Mouse (Mus musculus) lung, postnatal 0 days (tissue): ENCODE measurements around the gene Lhfp. TPM values are rescaled to one million over a fixed set of nuclear protein-coding genes. Genes with fewer than 3 reads are reported as not detected.

Experiments used
- ATAC-seq: fragments of 200-750 bp; cut with Nextera tagmentation; 2 replicates; pipeline ENCODE4 v1.8.0; 2017; ENCODE audit warnings: moderate library complexity
- DNase-seq: peaks from one replicate; pipeline ENCODE4 v3.0.0-alpha.2; 2016; ENCODE audit warnings: low spot score
- H3K27ac ChIP-seq: fragments of 300-500 bp; sonication (generic); 2 replicates; pipeline ENCODE4 v1.5.1; 2014; ENCODE audit warnings: antibody characterized with exemption, mild to moderate bottlenecking, low read length, mixed read lengths
- H3K27me3 ChIP-seq: fragments of 300-500 bp; sonication (generic); replicated peaks from 2 replicates; pipeline ENCODE4 v1.6.1; 2014; ENCODE audit warnings: low read length, mixed read lengths; ENCODE audit not compliant: insufficient read depth
- H3K36me3 ChIP-seq: fragments of 300-500 bp; sonication (generic); 2 replicates; pipeline ENCODE4 v1.6.1; 2014; ENCODE audit warnings: low read length, mixed read lengths; ENCODE audit not compliant: insufficient read depth
- H3K4me1 ChIP-seq: fragments of 300-500 bp; sonication (generic); 2 replicates; pipeline ENCODE4 v1.6.1; 2014; ENCODE audit warnings: antibody characterized with exemption, low read depth, low read length, mixed read lengths; ENCODE audit not compliant: insufficient read depth
- H3K4me2 ChIP-seq: fragments of 300-500 bp; sonication (generic); replicated peaks from 2 replicates; pipeline ENCODE4 v1.6.1; 2014; ENCODE audit warnings: low read depth, mild to moderate bottlenecking, low read length, moderate library complexity, mixed read lengths
- H3K4me3 ChIP-seq: fragments of 300-500 bp; sonication (generic); 2 replicates; pipeline ENCODE4 v1.5.1; 2014; ENCODE audit warnings: low read depth, low read length
- H3K9ac ChIP-seq: fragments of 300-500 bp; sonication (generic); replicated peaks from 2 replicates; pipeline ENCODE4 v1.6.1; 2014; ENCODE audit warnings: low read depth, mild to moderate bottlenecking
- H3K9me3 ChIP-seq: fragments of 300-500 bp; sonication (generic); 2 replicates; pipeline ENCODE4 v1.6.1; 2016; ENCODE audit warnings: low read length, mixed read lengths
- CTCF ChIP-seq: IDR thresholded peaks from 2 replicates; pipeline ENCODE4 v1.5.1; 2016; ENCODE audit warnings: antibody characterized with exemption, mild to moderate bottlenecking
- EP300 ChIP-seq: IDR thresholded peaks from 2 replicates; pipeline ENCODE4 v1.6.1; 2016; ENCODE audit warnings: antibody characterized with exemption, mild to moderate bottlenecking, control low read depth
- WGBS: fragments of 180-500 bp; shearing (Covaris S2); extraction: QIAGEN DNeasy Blood & Tissue Kit; methylation state at CpG from one replicate; pipeline ENCODE4 v1.1.7; 2014; 5-methylcytosine and 5-hydroxymethylcytosine counted together
- polyA plus RNA-seq: library from polyadenylated mRNA; unstranded; fragments of >200 nt; fragmentation: Nextera tagmentation; extraction: Ambion mirVana; gene quantifications from 2 replicates; pipeline ENCODE4 v1.2.1, GENCODE M21; 2015

The Lhfp gene
- polyA plus RNA-seq, 1 experiment from 2014 or later: 178 TPM

DNA sequence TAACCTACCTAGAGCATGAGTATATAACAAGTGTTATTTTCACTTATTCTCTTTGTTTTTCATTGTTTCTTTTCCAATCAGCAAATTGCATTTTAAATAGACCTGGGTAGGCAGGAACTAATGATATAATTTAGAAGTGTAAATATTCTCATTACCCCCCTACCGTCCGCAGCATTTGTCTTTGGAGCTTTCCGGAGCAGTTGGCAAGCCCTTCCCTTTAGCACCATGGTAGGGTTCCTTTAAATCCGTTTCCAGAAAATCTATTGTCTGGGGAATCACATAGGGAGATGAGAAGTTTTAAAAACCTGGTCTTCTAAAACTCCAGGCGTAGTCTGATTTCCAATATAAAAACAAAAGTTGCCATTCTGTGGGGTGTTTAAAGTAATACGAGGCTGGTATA, 59.5 kb downstream of the Lhfp start:
- Histone ChIP-seq H3K4me1 (peaks cover 3% of the 10 kb centered on the region; the same call in 1 of the 2 replicates), H3K27ac (no peak overlapping the region), H3K4me2 (no peak overlapping the region), H3K36me3 (no peaks in the 10 kb centered on the region), H3K27me3 (no peaks in the 10 kb centered on the region), H3K4me3 (no peak overlapping the region), H3K9ac (no peak overlapping the region), H3K9me3 (no peaks in the 10 kb centered on the region)
- 71% methylated on average over 6 of the region's 6 CpGs for WGBS
- TF ChIP-seq EP300 (no peak), CTCF (no peak)
- ATAC-seq (no peak), DNase-seq (no peak)

DNA sequence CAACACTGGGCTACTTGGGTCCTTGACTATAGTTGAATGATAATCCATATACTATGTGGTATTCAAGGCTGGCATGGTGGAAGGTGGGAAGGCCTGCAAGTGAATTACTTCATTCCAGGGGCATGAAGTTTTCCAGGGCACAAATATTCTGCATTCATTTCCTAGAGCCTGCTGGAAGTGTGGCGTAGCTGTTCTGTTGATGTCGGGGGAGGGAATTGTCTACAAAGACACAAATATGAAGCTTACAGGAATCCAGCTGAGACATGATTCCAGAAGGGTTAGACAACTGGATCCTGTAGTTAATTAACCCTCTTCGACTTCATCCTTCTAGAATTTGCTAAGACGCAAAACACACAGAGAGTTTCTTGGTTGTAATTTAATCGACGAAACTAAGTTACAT, 60.4 kb downstream of the Lhfp start:
- 71% methylated on average over 6 of the region's 6 CpGs for WGBS
- Histone ChIP-seq H3K36me3 (no peaks in the 10 kb centered on the region), H3K4me1 (peaks cover 3% of the 10 kb centered on the region; the same call in 1 of the 2 replicates), H3K27ac (no peak overlapping the region), H3K9me3 (no peaks in the 10 kb centered on the region), H3K4me3 (no peak overlapping the region), H3K27me3 (no peaks in the 10 kb centered on the region), H3K4me2 (no peak overlapping the region), H3K9ac (no peak overlapping the region)
- no peak for ATAC-seq
- TF ChIP-seq EP300: no peak
- no peak for TF ChIP-seq CTCF
- DNase-seq: no peak

DNA sequence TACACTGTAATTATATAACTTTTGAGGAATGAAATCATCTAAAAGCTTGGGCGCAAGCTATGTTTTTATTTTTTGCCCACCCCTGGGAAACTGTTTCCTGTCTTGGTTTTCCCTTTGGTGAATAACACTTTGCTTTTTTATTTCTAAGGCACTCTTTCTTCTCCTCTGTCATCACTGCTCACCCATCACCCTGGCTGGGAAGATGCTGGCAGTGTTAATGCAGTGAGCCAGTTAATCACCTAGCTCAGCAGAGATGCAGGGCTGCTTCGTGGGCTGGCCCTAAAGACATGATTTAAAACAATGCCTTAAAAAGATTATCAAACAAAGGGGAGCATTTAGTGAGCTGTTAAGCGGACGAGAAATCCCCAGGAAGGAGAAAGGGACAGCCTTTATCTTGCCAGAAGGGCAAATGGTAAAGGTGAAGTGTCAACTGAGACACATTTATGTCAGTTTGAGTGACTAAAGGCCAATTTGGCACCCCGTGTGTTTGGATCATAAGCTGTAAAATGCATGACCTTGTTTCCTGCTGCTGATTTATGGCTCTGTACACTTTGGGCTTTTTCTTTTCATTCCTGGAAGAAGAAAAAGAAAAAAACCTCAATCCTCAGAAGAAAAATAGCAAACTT, 60.9 kb downstream of the Lhfp start:
- no peak overlapping the region for H3K4me2 ChIP-seq
- no peaks in the 10 kb centered on the region for H3K36me3 ChIP-seq
- no peak overlapping the region for H3K4me3 ChIP-seq
- no peak overlapping the region for H3K27ac ChIP-seq
- H3K4me1 ChIP-seq: peaks cover 3% of the 10 kb centered on the region; the same call in 1 of the 2 replicates
- 41% methylated on average over 5 of the region's 5 CpGs for WGBS
- H3K27me3 ChIP-seq: no peaks in the 10 kb centered on the region
- no peak for ATAC-seq
- H3K9ac ChIP-seq: no peak overlapping the region
- H3K9me3 ChIP-seq: no peaks in the 10 kb centered on the region
- no peak for TF ChIP-seq CTCF
- no peak for TF ChIP-seq EP300
- DNase-seq: no peak

DNA sequence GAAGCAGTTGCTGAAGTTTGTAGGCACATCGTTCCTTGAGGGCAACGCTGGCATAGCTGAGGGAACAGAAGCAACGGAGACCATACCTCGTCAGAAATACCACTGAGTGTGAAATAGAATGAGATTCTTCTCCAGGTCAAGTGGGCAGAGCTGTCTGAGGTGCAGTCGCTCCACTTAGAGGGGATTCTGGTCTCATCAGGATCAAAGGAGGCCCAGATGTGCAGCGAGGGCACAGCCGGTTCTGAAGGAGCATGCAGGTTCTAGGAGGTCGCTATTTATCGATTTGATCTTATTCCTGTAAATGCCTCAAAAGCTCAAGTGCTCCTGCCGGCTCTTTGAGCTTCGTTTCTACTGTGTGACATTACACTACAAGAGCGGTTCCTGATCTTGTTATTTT, 61.4 kb downstream of the Lhfp start:
- Histone ChIP-seq H3K27me3 (no peaks in the 10 kb centered on the region), H3K27ac (no peak overlapping the region), H3K9me3 (no peaks in the 10 kb centered on the region), H3K36me3 (no peaks in the 10 kb centered on the region), H3K9ac (no peak overlapping the region), H3K4me2 (no peak overlapping the region), H3K4me3 (no peak overlapping the region), H3K4me1 (peaks cover 3% of the 10 kb centered on the region; the same call in 1 of the 2 replicates)
- DNase-seq (no peak), ATAC-seq (no peak)
- TF ChIP-seq CTCF (no peak), EP300 (no peak)
- 37% methylated on average over 12 of the region's 12 CpGs for WGBS

DNA sequence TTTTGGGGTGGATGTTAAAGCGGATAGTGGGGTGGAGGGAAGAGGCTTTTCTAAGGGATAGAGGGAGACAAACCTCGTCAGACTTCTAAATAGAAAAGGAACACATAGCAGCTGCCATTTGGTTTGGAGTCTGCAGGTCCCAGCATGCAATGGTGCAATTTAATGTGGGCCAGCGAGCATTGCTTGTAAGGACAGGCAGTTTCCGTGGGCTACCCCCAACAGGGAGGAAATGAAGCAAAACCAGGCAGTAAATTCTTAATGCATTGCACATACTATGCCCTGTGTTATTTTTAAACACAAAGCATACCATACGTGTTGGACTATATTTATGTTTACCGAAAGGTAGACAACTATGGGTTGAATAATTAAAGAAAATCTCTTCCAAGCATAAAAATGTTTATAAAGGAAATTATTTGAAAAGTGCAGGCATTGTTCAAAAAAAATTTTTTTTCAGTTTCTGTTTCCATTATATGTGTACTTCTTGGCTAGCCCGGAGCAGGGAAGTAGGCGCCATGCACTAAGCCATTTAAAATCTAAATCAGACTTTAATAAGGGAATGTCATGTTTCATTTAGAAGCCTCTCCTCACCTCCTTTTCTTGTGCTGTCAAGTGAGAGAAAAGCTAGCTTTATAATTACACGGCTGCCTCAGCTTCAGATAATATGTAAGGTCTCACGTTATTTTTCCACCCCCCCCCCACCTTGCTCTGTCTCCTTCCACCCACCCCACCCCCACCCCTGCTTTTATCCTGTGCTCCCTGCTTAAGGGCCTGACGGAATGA, 67.5 kb downstream of the Lhfp start:
- Histone ChIP-seq H3K9me3 (no peaks in the 10 kb centered on the region), H3K9ac (no peak overlapping the region), H3K27me3 (no peaks in the 10 kb centered on the region), H3K4me2 (no peak overlapping the region), H3K4me3 (no peak overlapping the region), H3K4me1 (peaks cover 6% of the 10 kb centered on the region; the same call in 1 of the 2 replicates), H3K27ac (no peak overlapping the region), H3K36me3 (no peaks in the 10 kb centered on the region)
- WGBS: 59% methylated on average over 11 of the region's 11 CpGs
- ATAC-seq: no peak
- TF ChIP-seq CTCF: no peak
- TF ChIP-seq EP300: no peak
- no peak for DNase-seq

DNA sequence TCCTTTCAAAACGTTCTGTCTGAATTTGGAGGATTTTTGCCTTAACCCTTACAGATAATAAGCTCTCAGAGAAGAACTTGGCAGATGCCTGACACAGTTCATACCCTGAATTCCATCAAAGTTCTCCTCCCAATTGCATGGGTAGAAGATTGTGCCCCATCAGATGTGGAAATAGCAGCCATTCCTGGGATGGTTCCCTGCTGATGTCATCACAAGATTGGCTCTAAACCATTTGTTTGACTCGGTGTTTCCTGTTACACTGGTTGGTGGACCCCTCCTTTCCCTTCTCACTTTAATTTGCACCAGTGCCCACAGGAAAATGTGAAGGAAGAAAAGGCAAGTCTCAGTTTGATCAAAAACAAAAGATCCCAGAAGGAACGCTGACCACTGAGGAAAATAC, 68.6 kb downstream of the Lhfp start:
- Histone ChIP-seq H3K27me3 (no peaks in the 10 kb centered on the region), H3K4me3 (no peak overlapping the region), H3K9me3 (no peaks in the 10 kb centered on the region), H3K4me1 (peaks cover 6% of the 10 kb centered on the region; the same call in 1 of the 2 replicates), H3K36me3 (no peaks in the 10 kb centered on the region), H3K27ac (no peak overlapping the region), H3K9ac (no peak overlapping the region), H3K4me2 (no peak overlapping the region)
- 30% methylated on average over 3 of the region's 3 CpGs for WGBS
- DNase-seq (peak; percentile 51), ATAC-seq (no peak)
- peak; percentile 48; the same call in 1 of the 2 replicates for TF ChIP-seq EP300
- TF ChIP-seq CTCF: no peak
